Mouse (Mus musculus): ENCODE measurements around the gene Ccnb1ip1.

DNA sequence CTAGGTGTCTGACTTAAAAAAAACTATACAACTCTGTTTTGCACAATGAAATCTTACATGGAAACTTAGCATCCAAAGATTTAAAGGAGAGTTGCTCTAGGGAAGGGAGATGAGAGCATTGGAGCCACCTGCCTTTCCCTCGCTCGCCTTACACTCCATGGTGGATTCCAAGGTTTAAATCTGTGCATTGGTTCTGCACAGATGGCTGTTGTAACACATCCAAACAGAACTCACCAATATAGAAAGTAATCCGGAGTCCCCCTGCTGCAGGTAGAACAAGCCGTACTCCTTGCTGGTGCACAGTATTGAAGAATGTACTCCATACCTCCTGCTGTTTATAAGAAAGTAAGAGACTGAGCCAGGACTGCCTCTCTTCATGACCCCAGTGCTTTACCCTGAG lies 19.0 kb upstream of the Ccnb1ip1 start:
- TF ChIP-seq POLR2A (IDR thresholded peaks at IDR 0.05; ENCODE audit: control insufficient read depth, extremely low read depth, insufficient read depth, low read length, poor library complexity) (no peak), CTCF (IDR thresholded peaks at IDR 0.05; ENCODE audit: borderline replicate concordance, control insufficient read depth, extremely low read depth, insufficient read depth, low read length, poor library complexity) (no peak)

All from thymus, adult 2 months (tissue).